Mouse (Mus musculus) megakaryocyte, embryonic 14.5 days (primary cell): ENCODE measurements at regions not wholly inside any gene's neighbourhood (a gene's known extent, or its start where the extent isn't known, plus 50 kb on each side); places are given as distances from the start of the nearest gene placed in this dataset.

Experiments
- H3K27me3 ChIP-seq: replicated peaks from 2 replicates; pipeline ENCODE3; 2012; ENCODE audit warnings: inconsistent platforms
- H3K36me3 ChIP-seq: replicated peaks from 2 replicates; pipeline ENCODE3; 2012; ENCODE audit warnings: low read length, inconsistent platforms, mixed read lengths
- H3K4me1 ChIP-seq: 2 replicates; pipeline ENCODE4 v1.6.1; 2012; ENCODE audit warnings: inconsistent platforms
- H3K4me3 ChIP-seq: replicated peaks from 2 replicates; pipeline ENCODE3; 2012; ENCODE audit warnings: moderate library complexity, mild to moderate bottlenecking, inconsistent platforms
- H3K9me3 ChIP-seq: 2 replicates; pipeline ENCODE4 v1.6.1; 2012; ENCODE audit warnings: inconsistent platforms
- FLI1 ChIP-seq: IDR thresholded peaks from 2 replicates; pipeline ENCODE4 v1.6.1; 2012; ENCODE audit warnings: low read length, inconsistent platforms, mixed read lengths
- GATA1 ChIP-seq: IDR thresholded peaks from 3 replicates; pipeline ENCODE4 v1.6.1; 2012; ENCODE audit warnings: mixed read lengths, low read length, inconsistent platforms, borderline replicate concordance

DNA sequence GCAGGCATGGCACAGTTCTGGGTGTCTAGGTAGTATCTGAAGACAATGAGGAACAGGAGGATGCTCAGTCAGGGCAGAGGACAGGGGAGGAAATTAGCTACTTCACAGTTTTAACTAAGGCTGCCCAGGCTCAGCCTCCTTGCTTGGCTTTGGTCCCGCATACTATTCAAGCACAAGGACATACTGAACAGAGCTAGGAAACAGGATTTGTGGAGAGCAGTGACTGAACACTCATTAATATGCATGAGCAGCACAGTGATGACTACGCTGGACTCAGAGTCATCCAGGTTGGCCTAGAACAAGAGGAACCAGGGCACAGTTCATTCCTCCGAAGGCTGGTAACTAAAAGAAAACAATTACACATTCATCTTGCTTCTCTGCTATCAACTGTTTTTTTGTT lies 443.1 kb downstream of the Plcl1 start:
- Histone ChIP-seq H3K27me3 (no peaks in the 10 kb centered on the region), H3K36me3 (no peaks in the 10 kb centered on the region), H3K9me3 (no peaks in the 10 kb centered on the region), H3K4me1 (no peaks in the 10 kb centered on the region), H3K4me3 (no peak overlapping the region)
- TF ChIP-seq FLI1 (no peak), GATA1 (no peak)

DNA sequence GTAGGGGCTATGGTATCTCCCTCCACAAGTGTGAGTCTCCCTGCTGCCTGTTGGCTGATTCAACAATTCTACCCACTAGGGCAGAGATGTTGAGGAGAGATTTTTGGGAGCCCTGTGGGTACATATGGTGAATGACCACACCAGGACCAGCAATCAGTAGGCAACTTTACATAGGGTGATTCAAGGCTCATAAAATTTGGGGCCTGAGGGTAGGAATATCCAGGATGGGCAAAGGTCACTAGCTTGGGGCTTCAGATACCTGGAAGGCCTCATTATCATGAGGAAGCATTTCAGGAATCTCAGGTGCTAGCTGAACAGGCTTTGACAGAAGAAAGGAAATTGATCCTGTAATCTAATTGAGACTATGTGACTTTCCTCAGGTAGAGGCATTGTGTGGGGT lies 446.6 kb downstream of the Plcl1 start:
- TF ChIP-seq FLI1 (no peak), GATA1 (no peak)
- Histone ChIP-seq H3K9me3 (peaks cover 5% of the 10 kb centered on the region), H3K4me1 (no peaks in the 10 kb centered on the region), H3K4me3 (no peak overlapping the region), H3K36me3 (no peaks in the 10 kb centered on the region), H3K27me3 (no peaks in the 10 kb centered on the region)

DNA sequence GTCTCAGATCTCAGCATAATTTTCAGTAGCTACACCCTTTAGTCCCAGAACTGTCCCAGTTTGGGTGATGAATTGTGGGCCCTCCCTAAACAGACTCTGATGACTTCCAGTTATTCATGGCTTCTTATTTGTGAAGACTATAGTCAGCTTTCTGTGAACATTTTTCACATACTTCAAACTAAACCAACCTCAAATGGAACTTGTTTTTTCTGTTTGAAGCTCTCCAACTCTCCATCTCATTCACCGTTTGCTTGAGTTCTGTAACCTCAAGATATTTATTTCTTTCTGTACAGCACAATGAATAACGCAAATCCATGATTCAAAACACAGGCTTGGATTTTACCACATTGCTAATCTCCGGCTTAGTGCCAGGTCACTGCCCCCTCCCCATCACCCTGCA lies 453.4 kb downstream of the Plcl1 start:
- H3K36me3 ChIP-seq, result no peaks in the 10 kb centered on the region
- peaks cover 6% of the 10 kb centered on the region for H3K9me3 ChIP-seq
- no peaks in the 10 kb centered on the region for H3K27me3 ChIP-seq
- H3K4me3 ChIP-seq, result no peak overlapping the region
- TF ChIP-seq FLI1 (no peak), GATA1 (no peak)
- H3K4me1 ChIP-seq, result no peaks in the 10 kb centered on the region

DNA sequence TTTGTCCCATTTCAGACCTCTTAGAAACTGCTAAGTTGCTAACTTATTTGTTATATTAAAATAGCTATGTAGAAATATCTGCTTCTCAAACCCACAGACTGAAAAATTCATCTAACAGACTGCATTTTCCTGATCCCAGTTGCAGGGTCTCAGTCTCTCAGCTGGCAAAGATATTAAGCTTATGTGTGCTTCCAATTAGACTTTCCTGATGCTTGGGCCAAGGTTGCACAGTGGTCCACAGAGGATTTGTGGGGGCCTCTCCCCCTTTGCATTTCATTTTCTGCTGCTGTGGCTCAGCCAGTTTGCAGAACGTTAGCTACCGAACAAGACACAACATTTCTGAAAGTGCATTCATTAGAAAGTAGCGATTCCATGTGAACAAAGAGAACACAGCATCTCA lies 457.4 kb downstream of the Plcl1 start:
- TF ChIP-seq GATA1 (no peak), FLI1 (no peak)
- Histone ChIP-seq H3K27me3 (no peaks in the 10 kb centered on the region), H3K4me1 (no peaks in the 10 kb centered on the region), H3K4me3 (no peak overlapping the region), H3K36me3 (no peaks in the 10 kb centered on the region), H3K9me3 (no peaks in the 10 kb centered on the region)

DNA sequence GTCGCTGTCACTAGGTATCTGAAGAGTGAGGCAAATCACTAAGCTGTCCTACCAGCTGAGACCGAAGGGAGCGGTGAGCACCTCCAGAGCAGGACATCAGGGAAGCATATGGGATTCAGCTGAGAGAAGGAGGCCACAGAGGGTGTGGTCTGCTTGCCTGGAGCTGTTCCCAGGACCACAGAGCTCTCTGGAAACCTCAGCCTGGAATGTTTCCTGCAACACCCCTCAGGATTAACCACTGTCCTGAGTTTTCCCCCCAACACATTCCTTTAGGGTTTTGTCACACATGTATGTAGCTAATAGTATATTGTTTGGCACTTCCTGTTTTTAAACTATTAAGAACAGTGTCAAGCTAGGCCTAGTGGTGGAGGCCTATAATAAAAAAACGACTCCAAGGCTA lies 459.6 kb downstream of the Plcl1 start:
- Histone ChIP-seq H3K4me3 (no peak overlapping the region), H3K36me3 (no peaks in the 10 kb centered on the region), H3K9me3 (no peaks in the 10 kb centered on the region), H3K4me1 (no peaks in the 10 kb centered on the region), H3K27me3 (no peaks in the 10 kb centered on the region)
- no peak for TF ChIP-seq FLI1
- no peak for TF ChIP-seq GATA1

DNA sequence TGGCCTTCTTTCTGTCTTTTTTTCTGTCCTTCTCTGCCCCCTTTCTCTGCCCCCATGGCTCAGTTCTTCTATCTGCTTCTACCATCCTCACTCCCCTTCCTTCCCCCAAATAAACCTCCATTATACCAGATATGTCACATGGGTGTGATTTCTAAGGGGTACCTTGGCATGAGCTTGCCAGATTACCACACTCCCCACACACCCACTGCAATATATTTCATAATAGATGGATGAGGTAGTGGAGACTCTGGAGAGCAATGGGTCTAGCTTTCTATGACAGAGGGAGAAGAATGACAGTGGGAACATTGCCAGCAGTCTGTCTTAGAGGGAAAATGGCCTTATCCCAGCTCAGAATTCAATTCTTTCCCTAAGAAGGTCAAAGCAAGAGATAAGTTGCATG lies 461.0 kb downstream of the Plcl1 start:
- Histone ChIP-seq H3K4me1 (no peaks in the 10 kb centered on the region), H3K27me3 (no peaks in the 10 kb centered on the region), H3K9me3 (peaks cover 6% of the 10 kb centered on the region), H3K36me3 (no peaks in the 10 kb centered on the region), H3K4me3 (no peak overlapping the region)
- TF ChIP-seq FLI1 (no peak), GATA1 (no peak)

DNA sequence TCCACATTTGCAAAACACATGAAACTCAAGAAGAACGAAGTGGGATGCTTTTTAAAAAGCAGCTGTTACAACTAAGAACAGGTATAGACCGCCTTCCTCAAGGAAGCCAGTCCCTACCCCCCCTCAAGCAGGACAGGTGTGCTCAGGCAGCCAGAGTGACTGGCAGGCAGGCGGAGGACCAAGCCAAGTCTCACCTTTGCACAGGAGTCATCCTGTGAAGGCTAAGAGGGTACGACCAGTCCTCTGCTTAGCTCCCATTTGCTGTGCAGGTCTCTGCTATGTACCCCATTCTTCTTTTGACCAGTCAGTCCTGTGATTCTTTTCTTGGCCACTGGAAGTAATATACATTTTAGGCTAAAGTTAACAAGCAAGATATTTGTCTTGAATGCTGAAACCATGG lies 467.9 kb downstream of the Plcl1 start:
- TF ChIP-seq FLI1 (no peak), GATA1 (no peak)

DNA sequence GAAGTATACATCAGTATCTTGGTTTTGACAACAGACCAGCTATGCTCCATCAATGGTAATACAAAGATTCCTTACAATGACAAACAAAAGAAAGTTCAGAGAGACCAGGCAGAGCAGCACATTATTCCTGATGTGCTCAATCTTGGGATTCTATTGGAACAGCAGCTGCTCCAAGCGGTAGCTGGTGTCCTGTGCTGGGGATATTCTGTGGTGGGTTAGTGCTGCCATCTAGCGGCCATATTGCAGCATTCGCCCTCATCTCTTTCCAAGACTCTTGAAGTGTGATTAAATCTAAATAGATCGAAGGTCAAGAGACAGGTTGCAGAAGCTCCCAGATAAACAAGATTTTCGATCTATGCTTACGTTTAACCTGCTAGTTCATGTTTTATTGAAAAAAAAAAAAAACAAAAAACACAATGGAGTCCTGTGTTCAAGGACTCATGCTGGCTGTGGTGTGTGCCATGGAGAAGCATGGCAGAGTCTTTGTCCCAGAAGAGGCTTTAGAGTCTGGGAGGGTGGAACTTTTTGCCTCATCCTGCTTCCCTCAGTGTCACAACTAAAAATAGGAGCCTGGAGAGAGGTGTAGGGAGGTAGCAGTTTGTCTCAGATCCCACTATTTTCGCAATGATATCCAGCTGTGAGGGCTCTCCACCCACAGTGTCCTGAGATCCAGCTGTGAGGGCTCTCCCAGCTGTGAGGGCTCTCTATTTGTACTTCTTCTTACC lies 468.6 kb downstream of the Plcl1 start:
- H3K27me3 ChIP-seq, result no peaks in the 10 kb centered on the region
- no peak overlapping the region for H3K4me3 ChIP-seq
- no peaks in the 10 kb centered on the region for H3K36me3 ChIP-seq
- H3K4me1 ChIP-seq, result peaks cover 4% of the 10 kb centered on the region; the same call in 1 of the 2 replicates
- H3K9me3 ChIP-seq, result peaks cover 6% of the 10 kb centered on the region
- TF ChIP-seq FLI1 (no peak), GATA1 (no peak)

More for the DNA sequence above, 467.9 kb downstream of the Plcl1 start:
- Histone ChIP-seq H3K27me3 (no peaks in the 10 kb centered on the region), H3K36me3 (no peaks in the 10 kb centered on the region), H3K9me3 (peaks cover 6% of the 10 kb centered on the region), H3K4me1 (peaks cover 4% of the 10 kb centered on the region; the same call in 1 of the 2 replicates), H3K4me3 (no peak overlapping the region)

DNA sequence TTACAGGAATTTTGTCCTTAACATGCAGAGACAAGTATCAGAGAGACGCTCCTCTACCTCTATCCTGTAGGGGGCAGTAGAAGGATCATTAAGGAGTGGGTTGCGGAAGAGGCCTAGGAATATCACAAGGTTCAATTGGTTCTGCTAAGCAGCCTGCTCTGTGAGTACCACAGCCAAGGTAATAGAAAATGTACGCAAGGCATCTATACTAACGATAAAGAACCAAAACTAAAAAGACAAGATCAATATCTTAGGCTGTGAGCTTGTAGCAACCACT lies 469.1 kb downstream of the Plcl1 start:
- peaks cover 4% of the 10 kb centered on the region; the same call in 1 of the 2 replicates for H3K4me1 ChIP-seq
- no peaks in the 10 kb centered on the region for H3K36me3 ChIP-seq
- H3K9me3 ChIP-seq, result peaks cover 6% of the 10 kb centered on the region
- no peak overlapping the region for H3K4me3 ChIP-seq
- TF ChIP-seq GATA1 (no peak), FLI1 (no peak)
- H3K27me3 ChIP-seq, result no peaks in the 10 kb centered on the region

DNA sequence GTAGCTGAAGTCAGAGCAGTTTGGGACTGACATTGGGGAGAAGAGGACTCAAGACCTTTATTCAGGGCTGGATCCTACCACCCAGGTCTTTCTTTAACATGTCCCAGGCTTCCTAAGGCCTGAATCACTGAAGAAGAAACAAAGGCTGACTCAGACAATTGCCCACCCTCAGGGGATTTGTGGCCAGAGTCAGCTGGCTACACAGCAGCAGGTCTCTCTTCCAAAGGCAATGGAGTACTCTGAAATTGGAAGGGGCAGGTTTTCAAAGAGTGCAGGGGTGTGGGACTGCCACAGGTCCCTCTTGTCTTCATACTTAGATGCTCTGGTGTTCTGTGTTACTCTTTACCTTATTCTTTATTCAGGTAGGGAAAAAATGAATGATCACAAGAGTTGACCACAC lies 478.9 kb downstream of the Plcl1 start:
- TF ChIP-seq GATA1 (no peak), FLI1 (no peak)
- no peak overlapping the region for H3K4me3 ChIP-seq
- peaks cover 3% of the 10 kb centered on the region for H3K27me3 ChIP-seq
- H3K36me3 ChIP-seq, result no peaks in the 10 kb centered on the region
- H3K4me1 ChIP-seq, result no peaks in the 10 kb centered on the region
- no peaks in the 10 kb centered on the region for H3K9me3 ChIP-seq
